Mouse (Mus musculus) urinary bladder, adult 18-20 months (tissue): ENCODE data around the gene BC035044.
"Not testable (repeated sequence)": the region's sequence is repeated elsewhere in the genome, so short reads cannot be mapped to it uniquely, and the experiment has no call there.

Experiments used
- DNase-seq, 2 experiments: peaks; one replicate each; pipeline ENCODE4 v3.0.0; 2022; ENCODE audit warnings: low spot score in 2 of 2, mixed read lengths in 2 of 2

The BC035044 gene

GRCm38 (mm10) chr6:128850671-128851070 lies 40.3 kb downstream of the BC035044 start:
- no peak for DNase-seq

- no peak for DNase-seq
Measured at GRCm38 (mm10) chr6:128849902-128850301, 41.0 kb downstream of the BC035044 start.

- DNase-seq: no peak
Measured at GRCm38 (mm10) chr6:128847401-128847800, 43.5 kb downstream of the BC035044 start.

GRCm38 (mm10) chr6:128845998-128846542 lies 44.9 kb downstream of the BC035044 start:
- DNase-seq: no peak

- DNase-seq: peak in 1 of 2 experiments; percentile 69
Measured at GRCm38 (mm10) chr6:128845319-128845979, 45.5 kb downstream of the BC035044 start.

- no peak for DNase-seq
Measured at GRCm38 (mm10) chr6:128844586-128845080, 46.3 kb downstream of the BC035044 start.

GRCm38 (mm10) chr6:128844131-128844530 lies 46.8 kb downstream of the BC035044 start:
- DNase-seq: no peak

- peak; percentile 55 to 76 for DNase-seq
Measured at GRCm38 (mm10) chr6:128843479-128843992, 47.4 kb downstream of the BC035044 start.

- DNase-seq: peak; percentile 89
Measured at GRCm38 (mm10) chr6:128842945-128843478, 47.9 kb downstream of the BC035044 start.

GRCm38 (mm10) chr6:128842356-128842944 lies 48.5 kb downstream of the BC035044 start:
- DNase-seq: no peak

GRCm38 (mm10) chr6:128841327-128842089 lies 49.4 kb downstream of the BC035044 start:
- DNase-seq: no peak

- not testable (repeated sequence) for DNase-seq
Measured at GRCm38 (mm10) chr6:128840669-128841068, 50.3 kb downstream of the BC035044 start.

- no peak for DNase-seq
Measured at GRCm38 (mm10) chr6:128839921-128840320, 51.0 kb downstream of the BC035044 start.

GRCm38 (mm10) chr6:128839266-128839771 lies 51.6 kb downstream of the BC035044 start:
- peak; percentile 68 to 77 for DNase-seq

GRCm38 (mm10) chr6:128838342-128839265 lies 52.3 kb downstream of the BC035044 start:
- DNase-seq: peak; percentile 86 to 89

- no peak for DNase-seq
Measured at GRCm38 (mm10) chr6:128837454-128838341, 53.2 kb downstream of the BC035044 start.

GRCm38 (mm10) chr6:128836955-128837334 lies 54.0 kb downstream of the BC035044 start:
- no peak for DNase-seq

- no peak for DNase-seq
Measured at GRCm38 (mm10) chr6:128836191-128836954, 54.6 kb downstream of the BC035044 start.

- no peak for DNase-seq
Measured at GRCm38 (mm10) chr6:128835571-128835970, 55.4 kb downstream of the BC035044 start.
